Mouse (Mus musculus) layer of hippocampus, adult 9-11 months (tissue): Measurements from ENCODE around the gene Krtap28-10.
A peak's percentile ranks its signal among the peaks of the same experiment; 100 is the strongest.

Experiments used
- DNase-seq: peaks from one replicate; pipeline ENCODE4 v3.0.0; 2022

Gene Krtap28-10

GRCm38 (mm10) chr1:83042380-83042779 is at the start of gene Krtap28-10:
TSS of gene Krtap28-10 (minus strand) at chr1:83042480.
- no peak for DNase-seq

- DNase-seq: no peak
Observed at GRCm38 (mm10) chr1:83091268-83091667, 49.0 kb upstream of the Krtap28-10 start.

GRCm38 (mm10) chr1:83084790-83085189 is 42.5 kb upstream of the Krtap28-10 start:
- DNase-seq: no peak

- no peak for DNase-seq
Observed at GRCm38 (mm10) chr1:83077016-83077415, 34.7 kb upstream of the Krtap28-10 start.

GRCm38 (mm10) chr1:83076190-83076917 is 34.1 kb upstream of the Krtap28-10 start:
- peak; percentile 9 for DNase-seq

- DNase-seq: no peak
Observed at GRCm38 (mm10) chr1:83075526-83076189, 33.4 kb upstream of the Krtap28-10 start.

GRCm38 (mm10) chr1:83067205-83067604 is 24.9 kb upstream of the Krtap28-10 start:
- no peak for DNase-seq

GRCm38 (mm10) chr1:83066577-83066976 is 24.3 kb upstream of the Krtap28-10 start:
- DNase-seq: no peak

GRCm38 (mm10) chr1:83064851-83065250 is 22.6 kb upstream of the Krtap28-10 start:
- DNase-seq: no peak

- DNase-seq: no peak
Observed at GRCm38 (mm10) chr1:83060643-83061042, 18.4 kb upstream of the Krtap28-10 start, which contains the start of gene Krtap28-13. TSS of gene Krtap28-13 (plus strand) at chr1:83060930.

GRCm38 (mm10) chr1:83059278-83059677 is 17.0 kb upstream of the Krtap28-10 start, which contains the start of gene A030005K14Rik:
TSS of gene A030005K14Rik (minus strand) at chr1:83059378.
- DNase-seq: no peak

GRCm38 (mm10) chr1:83058481-83058880 is 16.2 kb upstream of the Krtap28-10 start:
- no peak for DNase-seq

GRCm38 (mm10) chr1:83044882-83045427 is 2.7 kb upstream of the Krtap28-10 start, which contains the start of gene Gm47969:
TSS of gene Gm47969 (plus strand) at chr1:83044932.
- DNase-seq: no peak

GRCm38 (mm10) chr1:83039080-83039479 is 3.2 kb downstream of the Krtap28-10 start:
- DNase-seq: no peak

- DNase-seq: peak; percentile 25
Observed at GRCm38 (mm10) chr1:83038109-83038672, 4.1 kb downstream of the Krtap28-10 start, which contains the start of gene Slc19a3. TSS of gene Slc19a3 (minus strand) at chr1:83038448.

- no peak for DNase-seq
Observed at GRCm38 (mm10) chr1:83036892-83037667, 5.2 kb downstream of the Krtap28-10 start.

GRCm38 (mm10) chr1:83034509-83034908 is 7.8 kb downstream of the Krtap28-10 start:
- no peak for DNase-seq

- no peak for DNase-seq
Observed at GRCm38 (mm10) chr1:83032508-83032907, 9.8 kb downstream of the Krtap28-10 start.

GRCm38 (mm10) chr1:83031950-83032349 is 10.3 kb downstream of the Krtap28-10 start:
- no peak for DNase-seq

GRCm38 (mm10) chr1:83016556-83016955 is 25.7 kb downstream of the Krtap28-10 start:
- DNase-seq: no peak

- no peak for DNase-seq
Observed at GRCm38 (mm10) chr1:83015329-83015879, 26.9 kb downstream of the Krtap28-10 start.

- DNase-seq: no peak
Observed at GRCm38 (mm10) chr1:83014477-83014876, 27.8 kb downstream of the Krtap28-10 start.
